Mouse (Mus musculus) testis, postnatal 10 days (tissue): ENCODE results near the gene Ntmt1.

Experiments
- DNase-seq: peaks from one replicate; pipeline ENCODE4 v3.0.0; 2021; ENCODE audit warnings: low spot score

Ntmt1 gene

DNA sequence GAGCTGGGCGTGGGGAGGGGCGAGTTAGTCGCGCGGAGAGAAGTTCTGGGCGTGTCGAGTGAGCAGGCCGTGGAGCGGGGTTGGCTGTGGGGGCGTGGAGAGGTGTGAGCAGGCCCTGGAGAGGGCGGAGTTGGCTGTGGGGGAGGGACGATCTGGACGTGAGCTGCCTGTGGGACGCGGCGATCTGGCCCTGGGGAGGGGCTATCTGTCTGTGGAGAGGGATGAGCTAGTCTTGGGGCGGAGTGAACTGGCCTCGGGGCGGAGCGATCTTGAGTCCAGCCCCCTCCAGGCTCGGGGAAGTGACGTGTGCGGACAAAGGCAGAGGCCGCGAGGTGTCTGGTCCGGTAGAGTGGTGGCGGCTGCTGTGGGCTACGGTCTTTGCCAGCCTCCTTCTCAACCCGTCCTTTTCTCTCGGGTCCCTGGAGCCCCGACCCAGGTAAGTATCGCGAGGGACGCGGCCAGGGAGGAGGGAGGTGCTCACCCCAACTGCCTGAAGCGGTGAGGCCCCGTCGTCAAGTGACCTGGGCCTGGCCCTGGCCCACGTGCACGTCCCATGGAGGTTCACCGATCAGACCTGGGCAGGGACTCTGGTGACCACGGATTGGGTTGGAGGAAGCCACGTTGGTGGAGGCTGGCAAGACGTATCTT is at the start of gene Ntmt1:
Ntmt1 (plus strand) TSS at position 179 of the 648 bp plus-strand sequence.
- DNase-seq: peak; percentile 100

DNA sequence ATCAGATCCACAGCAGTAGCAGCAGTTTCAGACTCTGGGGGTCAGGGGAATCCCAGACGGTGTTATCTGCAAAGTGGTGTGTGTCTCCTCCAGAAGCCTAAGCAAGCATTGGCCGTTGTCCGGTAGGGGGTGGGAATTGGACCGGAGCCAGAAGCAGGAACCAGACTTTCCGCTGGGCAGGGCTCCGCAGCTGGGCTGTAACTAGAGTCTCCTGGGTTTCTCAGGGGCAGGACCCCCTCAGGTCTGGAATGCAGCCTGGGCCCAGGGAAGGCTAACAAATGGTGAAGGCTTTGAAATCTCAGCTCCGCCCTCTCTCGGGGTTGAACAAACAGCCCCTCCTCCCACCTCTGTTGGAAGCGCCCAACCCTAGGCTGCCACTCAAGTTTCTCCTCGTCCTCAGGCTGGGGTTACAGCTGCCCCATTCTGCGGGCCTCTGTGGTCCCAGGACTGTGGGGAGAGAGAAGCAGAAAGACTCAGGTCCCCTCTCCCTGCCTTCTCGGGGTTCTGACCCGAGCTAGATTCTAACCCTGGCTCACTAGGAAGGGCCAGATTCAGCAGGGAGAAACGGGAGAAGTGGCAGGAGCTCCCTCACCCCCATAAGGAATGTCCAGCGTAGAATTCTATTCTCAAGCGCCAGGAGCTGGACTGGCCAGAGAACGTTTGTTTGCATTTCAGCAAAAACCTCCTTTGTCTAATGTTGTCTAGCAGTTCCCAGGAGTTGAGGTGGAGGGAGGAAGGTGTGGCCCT is 49.1 kb upstream of the Ntmt1 start:
- peak; percentile 96 for DNase-seq

DNA sequence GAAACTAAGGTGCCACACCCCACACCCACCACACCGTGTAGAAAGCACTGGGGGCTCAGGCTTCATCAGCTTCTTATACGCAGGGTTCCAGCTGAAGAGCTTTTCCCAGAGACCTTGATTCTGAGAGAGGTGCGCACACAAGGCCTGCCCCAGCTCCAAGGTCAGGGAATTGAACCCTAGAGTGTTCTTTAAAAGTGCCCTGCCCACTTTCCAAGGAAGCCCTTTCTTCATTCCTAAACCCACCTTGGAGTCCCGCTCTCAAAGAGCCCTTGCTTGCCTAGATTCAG is 48.6 kb upstream of the Ntmt1 start:
- DNase-seq: no peak

DNA sequence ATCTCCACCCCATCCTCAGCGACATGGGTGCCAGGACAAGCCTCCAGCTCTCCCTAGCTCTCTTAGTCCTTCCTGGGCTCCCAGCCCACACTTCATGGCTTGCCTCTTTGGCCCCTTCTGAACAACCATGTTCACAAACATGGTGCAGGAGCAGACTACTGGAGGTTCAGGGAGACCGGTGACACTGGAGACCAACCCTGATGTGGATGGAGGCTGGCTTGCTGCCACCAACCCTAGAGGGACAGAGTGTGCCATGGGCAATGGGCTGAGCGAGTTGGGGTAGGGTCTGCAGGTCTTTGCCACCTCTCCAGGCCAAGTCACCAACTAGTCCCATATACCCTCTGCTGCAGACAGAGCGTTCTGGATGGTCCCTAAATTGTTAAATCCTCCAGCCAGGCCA is 48.2 kb upstream of the Ntmt1 start:
- DNase-seq: no peak

DNA sequence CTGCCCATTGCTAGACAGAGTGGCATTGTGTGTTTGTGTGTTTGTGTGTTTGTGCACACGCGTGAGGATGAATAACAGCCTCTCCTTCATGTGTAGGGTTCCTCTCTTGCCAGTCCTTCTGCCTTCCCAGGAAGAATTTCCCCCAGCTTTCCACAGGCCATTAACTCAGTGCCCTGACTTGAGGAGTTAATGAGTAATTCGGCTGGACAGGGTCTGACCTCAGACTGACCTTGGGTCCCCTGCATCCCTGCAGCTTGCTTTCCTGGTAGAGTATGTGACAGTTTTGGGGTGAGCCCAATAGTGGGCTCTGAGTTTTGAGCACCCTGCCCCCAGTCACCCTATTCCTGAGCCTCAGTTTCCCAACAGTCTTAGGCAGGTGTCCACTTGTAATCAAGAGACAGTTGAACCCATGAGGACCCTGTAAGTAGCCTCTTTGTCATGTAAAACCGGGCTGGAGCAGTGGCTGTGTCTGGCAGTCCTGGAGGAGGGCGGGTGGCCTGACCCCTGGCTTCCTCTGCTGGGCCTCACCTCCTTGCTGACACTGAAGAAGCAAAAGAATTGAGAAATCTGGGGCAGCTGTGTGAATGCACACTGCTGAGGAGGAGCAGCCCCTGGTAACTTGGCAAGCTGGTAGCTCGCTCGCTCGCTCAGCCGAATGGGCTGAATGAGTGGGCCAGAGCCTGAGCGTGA is 47.6 kb upstream of the Ntmt1 start:
- no peak for DNase-seq

DNA sequence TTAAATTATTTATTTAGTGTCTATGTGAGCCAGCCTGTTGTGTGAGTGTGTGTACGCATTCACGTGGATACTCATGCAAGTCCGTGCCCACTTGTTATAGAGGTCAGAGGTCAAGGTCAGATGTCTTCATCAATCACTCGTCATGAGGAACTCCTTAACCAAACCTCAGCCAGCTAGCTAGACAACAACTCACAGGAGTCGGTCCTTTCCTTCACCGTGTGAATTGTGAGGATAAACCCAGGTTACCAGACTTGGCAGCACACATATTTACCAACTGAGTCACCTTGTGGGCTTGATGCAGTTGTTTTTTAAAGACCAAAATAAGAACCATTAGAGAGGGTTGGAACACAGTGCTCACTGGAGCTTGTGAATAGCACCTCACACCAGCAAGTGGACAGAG is 46.9 kb upstream of the Ntmt1 start:
- DNase-seq: no peak

DNA sequence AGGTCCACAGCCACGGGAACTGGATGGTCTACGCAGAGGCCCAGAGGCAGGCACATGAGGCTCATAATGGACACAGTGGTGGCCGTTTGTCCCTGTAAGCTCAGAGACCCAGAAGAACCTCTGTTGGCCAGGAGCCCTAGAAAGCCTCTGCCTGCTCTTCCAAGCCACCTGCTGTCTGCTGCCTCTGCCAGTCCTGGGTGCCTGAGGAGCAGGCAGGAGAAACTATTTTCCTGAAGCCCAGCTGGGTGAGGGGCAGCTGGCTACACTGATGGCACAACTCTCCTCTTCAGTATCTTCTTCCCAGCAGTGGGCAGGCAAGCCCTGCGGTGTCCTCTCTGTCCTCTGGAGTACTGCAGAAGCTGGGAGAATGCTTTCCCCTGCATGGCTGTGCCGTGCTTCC is 41.2 kb upstream of the Ntmt1 start:
- DNase-seq: no peak

DNA sequence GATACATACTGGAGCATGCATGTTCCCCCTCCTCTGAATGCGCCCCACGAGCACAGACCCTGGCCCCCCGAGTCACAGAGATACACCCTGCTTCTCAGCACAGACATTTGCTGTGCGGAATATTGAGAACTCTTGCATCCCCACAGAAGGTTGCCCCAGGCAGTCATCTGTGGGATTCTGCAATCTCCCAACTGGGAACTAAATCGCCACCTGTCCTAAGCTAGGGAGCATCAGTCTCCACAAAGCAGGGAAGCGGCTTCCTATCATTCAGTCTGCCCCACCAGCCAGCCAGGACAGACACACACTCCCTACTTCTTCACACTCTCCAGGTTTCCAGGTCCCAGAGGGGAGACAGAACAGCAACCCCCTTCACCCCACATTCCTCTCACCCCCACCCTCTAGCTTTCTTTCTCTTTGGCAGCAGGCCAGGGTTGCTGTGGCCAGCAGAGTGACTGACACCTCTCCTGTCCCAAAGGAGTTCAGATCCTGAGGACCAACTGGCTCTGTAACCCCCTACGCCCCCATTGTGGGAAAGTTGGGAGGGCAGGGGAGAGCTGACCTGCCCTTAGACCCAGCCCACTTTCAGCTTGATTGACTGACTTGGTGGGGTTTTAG is 39.9 kb upstream of the Ntmt1 start:
- DNase-seq: no peak

DNA sequence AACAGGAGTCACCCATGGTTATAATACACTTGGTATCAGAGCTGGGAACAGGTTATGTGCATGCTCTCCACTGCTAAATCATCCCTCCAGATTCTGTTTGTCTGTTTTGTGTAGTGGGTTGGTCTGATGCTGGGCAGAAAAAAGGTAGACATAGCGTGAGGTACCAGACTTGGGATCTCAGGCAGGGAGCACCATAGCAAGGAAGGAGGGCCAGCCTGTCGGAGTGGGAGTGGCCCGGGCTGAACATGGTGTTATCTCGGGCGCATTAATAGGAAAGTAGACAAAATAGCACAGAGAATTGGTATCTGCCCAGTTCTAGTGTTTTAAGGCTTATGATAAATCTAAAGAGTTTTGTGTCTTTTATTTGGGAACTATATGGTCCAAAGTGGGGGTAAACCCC is 39.1 kb upstream of the Ntmt1 start:
- no peak for DNase-seq

DNA sequence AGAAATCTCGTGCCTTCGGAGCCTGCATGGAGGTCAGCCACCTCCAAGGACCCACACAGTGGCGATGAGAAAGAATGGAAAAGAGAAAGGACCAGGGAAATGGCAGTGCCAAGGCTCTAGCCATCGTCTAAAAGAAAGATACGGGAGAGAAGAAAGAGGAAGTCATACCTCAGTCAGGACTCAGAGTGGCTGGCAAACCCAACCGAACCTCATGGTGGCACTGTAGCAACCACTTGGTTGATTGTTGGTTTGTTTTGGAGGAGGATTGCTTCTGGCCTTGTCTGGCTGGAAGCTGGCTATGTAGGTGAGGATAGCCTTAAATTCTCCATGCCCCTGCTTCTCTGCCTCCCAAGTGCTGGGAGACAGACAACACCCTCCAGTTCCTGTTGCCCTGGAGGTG is 38.4 kb upstream of the Ntmt1 start:
- DNase-seq: no peak

DNA sequence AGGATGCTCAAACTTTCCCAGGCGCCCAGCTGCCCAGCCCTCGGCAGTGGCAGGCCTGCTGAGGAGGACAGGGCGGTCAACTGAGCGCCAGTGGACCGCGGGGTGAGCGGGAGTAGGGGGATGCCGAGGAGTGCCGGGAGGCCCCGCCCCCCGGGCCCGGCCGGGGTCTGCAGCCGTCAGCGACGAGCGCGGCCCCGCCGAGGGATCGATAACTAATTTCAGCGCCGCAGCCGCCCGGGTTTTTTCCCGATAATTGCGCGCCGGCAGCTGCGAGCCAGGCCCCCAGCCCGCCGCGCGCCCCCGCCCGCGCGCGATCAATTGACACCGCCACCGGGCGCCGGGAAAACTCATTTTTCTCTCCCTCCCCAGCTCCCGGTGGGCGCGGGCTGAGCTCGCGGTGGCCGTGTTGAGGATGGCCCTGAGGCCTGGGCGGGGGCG is 36.2 kb upstream of the Ntmt1 start:
- DNase-seq: peak; percentile 73

DNA sequence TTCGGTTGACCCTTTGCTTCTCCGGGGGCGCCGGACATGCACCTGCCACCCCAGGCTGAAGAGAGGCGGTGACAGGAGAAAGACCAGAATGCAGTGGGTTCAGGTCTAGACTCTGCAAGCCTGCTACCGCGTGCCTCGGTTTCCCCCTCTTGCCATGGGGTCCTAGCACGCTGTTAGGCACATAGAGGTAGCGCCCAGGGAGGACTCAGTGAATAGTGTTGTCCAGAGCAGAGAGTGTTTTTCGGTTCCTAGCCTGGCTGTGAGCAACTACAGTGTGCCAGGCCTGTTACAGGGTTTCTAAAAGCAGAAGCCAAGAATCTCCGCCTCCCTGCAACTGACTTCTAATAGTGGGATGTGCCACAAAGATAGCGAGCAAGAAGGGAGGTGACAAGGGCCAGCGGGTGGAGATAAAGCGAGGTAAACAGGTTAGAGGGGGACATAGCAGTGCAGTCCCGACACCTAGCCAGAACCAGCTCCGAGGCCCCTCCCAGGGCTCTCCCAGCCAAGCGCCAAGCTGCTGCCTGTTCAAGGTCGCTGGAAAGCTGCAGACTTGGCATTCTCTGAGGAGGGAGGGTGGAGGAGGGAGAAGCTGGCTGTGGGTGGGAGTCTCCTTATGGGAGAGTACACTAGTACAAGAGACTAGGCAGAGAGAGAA is 35.7 kb upstream of the Ntmt1 start:
- DNase-seq: peak; percentile 87

DNA sequence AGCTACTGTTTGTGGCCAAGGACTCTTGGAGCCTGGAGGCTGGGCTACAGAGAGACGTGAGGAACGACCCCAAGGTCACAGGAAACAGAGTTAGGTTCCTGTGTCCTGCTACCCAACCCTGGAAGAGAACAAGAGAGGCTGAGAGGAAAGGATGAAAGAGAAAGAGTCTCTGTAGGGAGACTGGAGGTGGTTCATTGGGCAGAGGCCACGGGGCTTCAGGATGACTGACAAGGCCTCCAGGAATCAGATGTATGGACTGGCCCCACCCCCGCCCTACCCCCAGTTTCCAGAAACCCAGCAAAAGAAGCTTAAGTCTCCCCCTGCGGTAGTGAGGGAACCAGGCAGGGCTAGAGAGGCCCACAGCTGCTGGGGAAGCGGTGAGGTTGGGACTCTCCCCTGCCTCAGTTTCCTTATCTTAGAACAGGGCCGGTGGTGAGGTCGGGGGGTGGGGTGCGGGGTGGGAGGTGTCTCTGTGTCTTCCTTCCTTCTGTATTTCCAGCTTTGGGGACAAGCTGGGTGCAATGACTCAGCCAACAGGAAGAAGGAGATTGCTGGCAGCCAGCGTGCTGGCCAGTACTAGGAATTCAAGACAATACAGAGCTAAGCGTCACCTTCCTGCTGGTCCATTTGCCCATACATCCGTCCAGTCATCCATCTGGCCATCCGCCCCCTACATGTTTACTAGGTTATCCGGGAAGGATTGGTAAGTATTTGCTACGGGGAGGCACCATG is 34.9 kb upstream of the Ntmt1 start:
- no peak for DNase-seq

DNA sequence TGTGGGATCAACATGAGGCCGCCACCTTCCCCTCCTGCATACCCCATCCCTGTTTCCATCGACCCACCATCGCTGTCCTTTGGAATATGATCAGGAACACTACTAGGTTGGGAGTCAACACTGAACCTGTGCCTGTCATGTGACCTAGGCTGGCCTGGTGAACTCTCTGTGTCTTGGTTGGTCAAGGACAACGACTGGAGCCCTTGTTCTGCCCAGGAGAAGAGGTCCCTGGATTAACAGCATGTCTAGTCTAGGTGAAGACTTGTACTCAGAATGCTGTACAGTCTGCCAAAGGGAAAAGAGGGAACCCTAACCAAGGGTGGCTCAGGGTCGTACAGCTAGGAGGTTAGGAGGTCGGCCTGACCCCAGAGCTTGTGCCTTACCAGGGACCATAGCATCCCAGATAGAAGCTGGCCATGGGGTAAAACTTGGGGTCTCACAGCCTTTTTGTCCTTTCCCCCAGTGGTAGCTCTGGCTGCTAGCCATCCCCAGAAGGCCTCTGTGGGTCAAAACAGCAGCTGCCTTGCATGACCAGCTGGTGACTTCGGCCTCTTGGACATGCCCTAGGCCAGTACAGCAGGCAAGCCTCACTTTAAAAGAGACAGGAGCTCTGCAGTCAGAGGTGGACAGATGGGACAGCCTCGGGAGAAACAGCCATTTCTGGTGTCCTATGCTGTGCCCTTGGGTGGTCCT is 34.2 kb upstream of the Ntmt1 start:
- DNase-seq: no peak

DNA sequence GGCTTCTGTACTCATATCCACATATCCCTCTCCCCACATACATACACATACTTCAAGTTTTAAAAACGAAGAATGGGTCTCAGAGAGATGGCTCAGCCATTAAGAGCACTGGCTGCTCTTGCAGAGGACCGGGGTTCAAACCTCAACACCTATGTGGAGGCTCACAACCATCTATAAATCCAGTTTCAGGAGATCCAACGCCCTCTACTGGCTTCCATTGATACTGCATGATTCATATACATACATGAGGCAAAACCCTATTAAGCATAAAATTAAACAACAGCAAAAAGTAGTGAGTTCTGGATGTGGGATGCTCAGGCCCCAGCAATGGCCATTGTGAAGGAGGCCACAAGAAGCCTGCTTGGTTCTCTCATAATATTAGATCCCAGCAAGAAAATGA is 31.7 kb upstream of the Ntmt1 start:
- DNase-seq: no peak

DNA sequence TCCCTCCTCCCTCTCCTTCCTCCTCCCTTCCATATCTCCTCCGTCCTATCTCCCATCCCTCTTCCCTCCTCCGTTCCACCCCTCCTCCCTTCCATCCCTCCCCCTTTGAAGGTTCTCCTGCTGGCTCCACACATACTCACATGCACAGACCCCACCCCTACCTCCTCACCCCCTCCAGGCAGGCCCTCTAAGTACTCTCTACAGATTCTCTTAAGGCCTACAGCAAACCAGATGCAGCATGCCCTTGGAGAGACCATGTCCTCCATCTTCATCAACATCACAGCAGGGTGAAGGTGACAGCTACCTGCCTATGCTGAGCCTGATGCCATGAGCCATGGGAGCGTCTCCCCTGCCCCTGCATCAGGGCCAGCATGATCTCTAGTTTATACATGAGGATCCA is 30.4 kb upstream of the Ntmt1 start:
- DNase-seq: no peak

DNA sequence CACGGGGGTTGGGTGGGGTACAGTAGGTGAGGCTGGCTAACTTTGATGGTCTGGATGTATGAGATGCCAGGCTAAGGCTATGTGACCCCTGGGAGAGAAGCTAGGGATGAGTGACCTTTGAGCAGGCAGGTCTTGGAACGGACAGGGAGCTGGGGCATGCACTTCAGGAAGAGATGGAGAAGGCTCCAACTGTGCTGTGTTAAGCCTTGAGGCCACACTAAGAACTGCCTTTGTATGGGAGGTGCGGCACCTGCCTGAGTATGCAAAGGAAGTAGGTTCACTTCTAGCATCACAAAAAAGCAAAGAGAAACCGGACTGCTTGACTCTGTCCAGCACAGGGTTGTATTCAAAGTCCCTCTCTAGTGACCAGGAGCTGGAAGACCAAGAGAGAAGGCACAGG is 29.4 kb upstream of the Ntmt1 start:
- DNase-seq: no peak

DNA sequence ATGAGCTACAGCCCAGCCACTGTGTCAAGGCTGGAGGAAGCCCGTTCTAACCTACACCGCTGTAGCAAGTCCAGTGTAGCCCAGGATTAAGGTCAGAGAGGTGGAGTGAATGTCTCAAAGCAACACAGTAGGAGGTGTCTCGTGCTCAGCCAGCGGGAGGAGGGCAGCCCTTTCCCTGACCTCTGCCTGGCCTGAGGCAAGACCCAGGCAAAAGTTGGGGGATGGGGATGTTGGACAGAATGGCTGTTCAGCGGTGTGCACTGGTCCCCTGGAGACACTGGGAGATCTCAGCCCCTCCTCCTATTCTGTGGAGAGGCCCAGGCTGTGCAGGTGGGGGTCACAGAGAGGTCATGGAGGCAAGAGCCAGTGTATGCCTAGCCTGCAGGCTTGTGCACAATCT is 28.4 kb upstream of the Ntmt1 start:
- no peak for DNase-seq

DNA sequence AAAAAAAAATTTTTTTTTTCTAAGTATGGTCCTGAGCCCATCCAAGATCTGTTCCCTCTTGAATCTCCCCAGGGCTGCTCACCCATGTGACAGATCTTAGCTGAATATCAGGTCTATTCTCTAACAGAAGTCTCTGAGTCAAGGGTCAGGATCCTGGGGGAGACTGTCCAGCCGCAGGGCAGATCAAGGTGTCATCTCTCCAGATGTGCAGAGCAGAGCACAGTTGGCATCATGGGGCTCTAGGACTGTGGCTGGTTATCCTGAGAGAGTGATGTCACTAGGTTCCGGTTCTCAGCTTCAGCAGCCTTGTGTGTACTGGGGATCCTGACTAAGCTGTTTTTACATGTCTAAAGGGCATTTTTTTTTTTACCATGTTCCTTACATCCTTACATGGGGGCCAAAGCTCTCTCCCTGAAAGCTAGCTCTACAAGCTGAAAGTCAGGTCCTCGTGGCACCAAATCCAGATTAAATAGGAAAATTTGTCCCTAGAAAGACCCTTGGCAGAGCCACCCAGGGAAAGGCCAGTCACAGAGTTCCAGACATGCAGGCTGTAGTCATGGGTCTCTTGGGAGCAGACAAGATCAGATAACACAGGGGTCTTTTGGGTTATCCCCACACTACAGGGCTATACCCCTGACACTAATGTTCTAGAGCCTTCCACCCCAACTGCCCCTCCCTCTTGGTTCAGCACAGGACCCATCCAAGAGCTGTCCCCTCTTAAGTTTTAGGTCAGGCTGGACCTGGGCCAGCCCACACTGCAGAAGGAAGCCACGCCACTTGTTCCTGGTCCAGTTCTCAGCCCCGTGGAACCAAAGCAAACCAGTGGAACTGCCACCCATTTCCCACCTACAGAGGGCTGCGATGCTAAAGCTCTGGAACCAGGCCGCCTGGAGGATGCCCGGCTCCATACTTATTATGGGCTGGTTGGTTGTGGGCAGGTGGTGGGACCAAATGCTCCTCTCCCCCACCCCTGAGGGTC is 25.0 kb upstream of the Ntmt1 start:
- DNase-seq: no peak

DNA sequence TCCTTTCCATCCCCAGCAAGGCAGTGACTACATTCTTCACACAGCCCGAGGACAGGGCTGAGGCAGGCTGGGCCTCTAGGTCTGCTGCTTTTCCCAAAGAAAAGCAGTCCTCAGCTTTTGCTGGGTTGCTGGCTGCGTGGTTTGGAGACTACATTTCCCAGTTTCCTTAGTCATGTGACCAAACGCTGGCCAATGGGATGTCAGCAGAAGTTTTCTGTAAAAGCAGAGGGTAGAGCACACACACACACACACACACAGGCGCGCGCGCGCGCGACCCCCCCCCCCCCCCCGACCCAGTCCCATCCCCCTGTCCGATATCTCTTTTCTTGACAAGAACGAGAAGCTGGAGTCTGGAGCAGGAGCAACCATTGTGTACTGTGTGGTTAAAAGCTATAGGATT is 24.3 kb upstream of the Ntmt1 start:
- peak; percentile 76 for DNase-seq
